Mouse (Mus musculus): ENCODE measurements around the gene Pou2f3.

- TF ChIP-seq CTCF (IDR thresholded peaks at IDR 0.05) = no peak
- TF ChIP-seq EP300 (IDR thresholded peaks at IDR 0.05; ENCODE audit: insufficient read depth, low read depth, low read length) = no peak
- no peak for TF ChIP-seq POLR2A (IDR thresholded peaks at IDR 0.05; ENCODE audit: insufficient read depth, low read depth, low read length)
Measured at GRCm38 (mm10) chr9:43246738-43247180, 36.6 kb upstream of the Pou2f3 start.

Data from heart, adult 2 months (tissue).